Mouse (Mus musculus): Measurements from ENCODE around the gene Hdac2. TPM values are rescaled to one million over a fixed set of nuclear protein-coding genes. Genes with fewer than 3 reads are reported as not detected.
A peak's percentile ranks its signal among the peaks of the same experiment; 100 is the strongest.

The Hdac2 gene
- polyA plus RNA-seq (2012; rRNA removed), result 7.1 and 8.2 TPM in 2 replicates

GRCm38 (mm10) chr10:36974086-36974675 is at the start of gene Hdac2:
TSS of gene Hdac2 (plus strand) at chr10:36974544.
- under 1% methylated on average over 67 of the region's 67 CpGs for WGBS
- DNase-seq (ENCODE audit: low read depth, low spot score), result peak; percentile 36

DNA sequence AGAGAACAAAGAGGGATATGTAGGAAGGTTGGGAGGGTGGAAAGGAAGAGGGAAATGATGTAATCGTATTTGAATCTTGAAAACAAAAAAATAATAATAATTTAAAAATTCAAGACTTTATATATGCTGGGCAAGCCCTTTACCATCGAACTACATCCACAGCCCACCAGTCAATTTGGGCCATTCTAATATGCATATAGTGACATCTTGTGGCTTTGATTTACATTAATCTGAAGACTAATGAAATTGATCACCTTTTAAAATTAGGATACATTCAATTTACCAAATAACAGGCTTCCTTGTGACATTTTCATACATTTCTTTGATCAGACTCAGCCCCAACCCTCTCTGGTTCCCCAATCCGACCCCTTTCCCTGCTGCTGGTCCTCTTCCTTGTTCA is 46.1 kb upstream of the Hdac2 start:
- no peak for DNase-seq (ENCODE audit: low read depth, low spot score)
- WGBS, result 70% methylated on average over 3 of the region's 3 CpGs

DNA sequence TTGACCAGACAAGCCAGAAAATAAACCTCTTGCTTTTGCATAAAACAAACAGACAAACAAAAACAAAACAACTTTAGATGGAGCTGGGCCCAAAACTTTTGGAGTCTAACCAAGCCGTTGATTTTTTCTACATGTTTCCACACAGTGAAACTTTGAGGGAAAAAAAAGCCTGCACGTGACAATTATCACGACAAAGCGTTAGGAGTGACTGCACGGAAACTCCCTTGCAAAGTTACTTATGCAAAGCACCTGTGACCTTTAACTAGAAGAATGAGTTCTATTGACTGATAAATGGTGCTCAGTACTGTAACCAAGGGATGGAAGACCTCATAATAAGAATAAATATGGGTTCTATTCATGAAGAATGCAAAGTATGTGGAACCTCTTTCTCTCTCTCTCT is 38.5 kb upstream of the Hdac2 start:
- DNase-seq (ENCODE audit: low read depth, low spot score), result no peak
- 83% methylated on average over 5 of the region's 5 CpGs for WGBS

GRCm38 (mm10) chr10:36936271-36936670 is 38.1 kb upstream of the Hdac2 start:
- WGBS, result 50% methylated on average over 2 of the region's 2 CpGs
- no peak for DNase-seq (ENCODE audit: low read depth, low spot score)

GRCm38 (mm10) chr10:36951742-36952141 is 22.6 kb upstream of the Hdac2 start:
- 59% methylated on average over 2 of the region's 2 CpGs for WGBS
- no peak for DNase-seq (ENCODE audit: low read depth, low spot score)

DNA sequence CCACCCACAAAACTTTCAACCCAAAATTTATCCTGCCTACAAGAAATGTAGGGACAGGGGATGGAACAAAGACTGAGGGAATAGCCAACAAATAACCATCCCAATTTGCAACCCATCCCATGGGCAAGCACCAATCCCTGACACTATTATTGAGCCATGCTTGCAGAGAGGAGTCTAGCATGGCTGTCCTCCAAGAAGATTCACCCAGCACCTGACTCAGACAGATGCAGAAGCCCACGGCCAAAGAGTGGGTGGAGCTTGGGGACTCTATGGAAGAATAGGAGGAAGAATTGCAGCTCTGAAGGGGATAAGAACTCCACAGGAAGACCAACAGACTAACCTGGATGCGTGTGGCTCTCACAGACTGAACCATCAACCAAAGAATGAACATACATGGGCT is 21.7 kb upstream of the Hdac2 start:
- no peak for DNase-seq (ENCODE audit: low read depth, low spot score)
- 74% methylated on average over 2 of the region's 2 CpGs for WGBS

DNA sequence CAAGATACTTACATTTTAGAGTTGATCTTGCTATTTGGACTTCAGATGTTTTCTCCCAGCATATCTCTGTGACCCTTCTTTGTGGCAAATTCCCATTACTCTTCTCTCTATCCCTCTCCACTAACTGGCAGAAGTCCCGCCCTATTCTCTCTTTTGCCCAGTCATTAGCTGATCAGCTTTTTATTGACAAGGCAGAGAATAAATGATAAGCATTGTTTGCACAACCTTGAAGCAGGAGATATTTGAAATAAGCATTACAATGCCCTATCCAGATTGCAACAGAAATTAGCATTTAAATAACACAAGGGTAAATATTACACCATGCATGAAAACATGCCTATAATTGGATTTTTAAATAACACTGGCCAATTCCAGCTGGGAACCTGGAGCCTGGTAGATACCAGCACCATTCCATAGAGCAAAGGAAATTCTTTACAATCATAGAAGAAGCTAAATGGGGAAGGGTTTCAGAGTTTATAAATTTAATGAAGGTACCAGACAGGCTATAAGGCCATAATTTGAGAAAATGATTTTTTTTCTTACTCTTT is 14.7 kb upstream of the Hdac2 start:
- WGBS, result 76% methylated on average over 1 of the region's 1 CpGs
- no peak for DNase-seq (ENCODE audit: low read depth, low spot score)

- no peak for DNase-seq (ENCODE audit: low read depth, low spot score)
- 44% methylated on average over 2 of the region's 2 CpGs for WGBS
Observed at GRCm38 (mm10) chr10:36964406-36964805, 9.9 kb upstream of the Hdac2 start.

DNA sequence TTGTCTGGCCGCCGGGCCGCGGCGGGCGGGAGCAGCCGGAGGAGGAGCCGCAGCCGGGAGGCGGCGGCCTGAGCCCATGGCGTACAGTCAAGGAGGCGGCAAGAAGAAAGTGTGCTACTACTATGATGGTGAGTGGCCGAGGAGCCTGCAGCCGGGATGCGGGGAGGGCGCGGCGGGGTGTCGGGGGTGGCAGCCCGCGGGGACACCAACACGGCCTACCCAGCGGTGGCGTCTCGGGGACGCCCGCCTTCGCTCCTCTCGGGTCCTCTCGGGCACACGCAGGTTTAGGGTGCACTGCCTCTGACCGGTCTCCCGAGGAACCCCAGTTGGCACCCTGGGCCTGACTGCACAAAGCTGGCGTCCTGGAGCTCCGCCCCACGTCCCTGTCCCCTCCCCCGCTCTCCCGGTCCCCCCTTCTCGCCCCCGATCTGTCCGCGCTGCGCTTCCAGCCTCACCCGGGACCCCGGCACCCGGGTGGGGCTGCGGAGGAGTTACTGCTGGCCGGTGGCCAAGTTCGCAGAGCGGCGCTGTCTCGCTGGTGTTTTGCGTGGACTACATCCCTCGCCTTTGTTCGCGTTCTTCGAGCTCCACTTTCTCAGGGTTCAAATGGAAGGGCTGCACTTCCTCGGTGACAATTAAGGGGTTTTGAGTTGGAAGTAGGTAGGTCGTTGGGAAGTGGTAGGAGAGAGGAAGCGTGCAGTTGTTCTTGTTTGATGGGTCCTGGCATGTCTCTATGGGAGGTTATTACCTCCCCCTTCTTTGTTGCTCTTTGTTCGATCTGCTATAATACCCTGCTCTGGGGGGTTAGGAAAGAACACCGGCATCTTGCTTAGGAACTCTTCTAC is 554 bp downstream of the Hdac2 start:
- DNase-seq (ENCODE audit: low read depth, low spot score), result peak; percentile 32
- WGBS, result 1% methylated on average over 62 of the region's 63 CpGs

DNA sequence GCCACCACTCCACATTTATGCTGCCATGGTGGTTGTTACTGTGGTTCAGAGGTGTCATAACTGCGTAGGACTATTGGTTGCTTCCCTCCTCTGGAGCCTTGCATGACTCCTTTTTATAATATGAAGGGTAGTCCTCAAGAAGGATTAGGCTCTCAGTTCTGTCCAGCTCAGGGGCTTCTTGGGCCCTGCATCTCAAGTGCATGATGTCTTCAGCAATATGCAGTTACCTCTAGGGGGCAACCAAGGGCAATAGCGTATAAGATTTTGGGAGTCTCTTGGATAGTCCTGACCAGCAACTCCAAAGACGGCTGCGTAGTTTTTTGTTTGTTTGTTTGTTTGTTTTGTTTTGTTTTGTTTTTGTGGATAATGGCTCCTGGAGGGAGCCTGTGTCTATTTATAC is 7.5 kb downstream of the Hdac2 start:
- 97% methylated on average over 4 of the region's 4 CpGs for WGBS

GRCm38 (mm10) chr10:36992149-36992548 is 17.8 kb downstream of the Hdac2 start:
- WGBS, result 92% methylated on average over 2 of the region's 2 CpGs
- no peak for DNase-seq (ENCODE audit: low read depth, low spot score)

More for the DNA sequence above, 7.5 kb downstream of the Hdac2 start:
- DNase-seq (ENCODE audit: low read depth, low spot score), result no peak

DNA sequence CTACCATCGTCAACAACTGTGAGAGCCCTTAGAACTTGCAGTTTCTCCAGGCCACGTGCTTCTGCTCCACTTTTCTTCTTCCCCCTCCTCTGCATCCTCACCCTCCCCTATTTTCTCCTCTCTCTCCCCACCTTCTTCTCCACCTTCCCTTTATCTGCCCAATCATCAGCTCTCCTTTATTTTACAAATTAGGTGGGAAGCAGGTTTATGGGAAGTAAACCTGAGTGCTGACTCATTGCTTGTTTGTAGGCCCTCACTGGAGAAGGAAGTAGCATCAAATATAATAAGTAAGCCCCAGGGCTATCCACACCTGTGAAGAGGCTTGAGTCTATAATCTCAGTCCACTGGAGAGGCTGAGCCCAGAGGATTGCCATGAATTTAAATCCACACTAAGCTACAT is 26.5 kb downstream of the Hdac2 start:
- DNase-seq (ENCODE audit: low read depth, low spot score), result no peak
- 92% methylated on average over 2 of the region's 2 CpGs for WGBS

- peak; percentile 45 for DNase-seq (ENCODE audit: low read depth, low spot score)
- WGBS, result 48% methylated on average over 8 of the region's 8 CpGs
Observed at GRCm38 (mm10) chr10:37014274-37015107, 40.1 kb downstream of the Hdac2 start.

DNA sequence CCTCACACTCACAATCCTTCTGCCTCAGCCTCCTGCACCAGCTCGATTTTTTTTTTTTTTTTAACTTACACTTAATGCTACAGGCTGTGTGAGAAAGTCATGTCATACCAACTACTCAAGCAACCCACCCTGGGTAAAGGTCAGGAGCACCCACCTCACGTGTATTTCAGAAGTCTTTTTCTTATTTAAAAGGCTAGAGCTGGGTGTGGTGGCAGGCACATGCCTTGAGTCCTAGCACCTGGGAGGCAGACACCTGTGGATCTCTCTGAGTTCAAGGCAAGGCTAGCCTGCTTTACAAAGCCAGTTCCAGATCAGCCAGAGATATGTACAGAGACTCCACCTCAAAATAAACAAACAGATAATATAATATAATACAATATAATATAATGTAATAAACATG is 41.4 kb downstream of the Hdac2 start:
- no peak for DNase-seq (ENCODE audit: low read depth, low spot score)
- WGBS, result 16% methylated on average over 2 of the region's 2 CpGs

DNA sequence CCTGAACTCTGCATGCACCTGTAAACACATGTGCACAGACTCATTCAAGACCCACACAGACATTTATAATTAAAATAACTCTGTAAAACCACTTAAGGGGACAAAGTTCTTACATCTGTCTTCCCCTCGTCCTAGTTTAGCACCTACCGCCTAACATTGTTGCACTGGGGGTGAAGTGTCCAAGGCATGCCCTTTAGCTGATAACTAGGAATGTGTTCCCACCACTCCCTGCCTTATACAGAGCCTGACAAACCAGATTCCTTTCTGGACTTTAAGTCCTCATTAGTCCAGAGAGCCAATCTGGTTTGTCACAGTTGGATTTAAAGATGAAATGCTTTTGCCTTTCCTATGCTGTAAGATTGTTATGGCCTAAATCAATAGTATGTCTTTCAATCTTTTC is 41.9 kb downstream of the Hdac2 start:
- WGBS, result 51% methylated on average over 2 of the region's 2 CpGs
- DNase-seq (ENCODE audit: low read depth, low spot score), result no peak

DNA sequence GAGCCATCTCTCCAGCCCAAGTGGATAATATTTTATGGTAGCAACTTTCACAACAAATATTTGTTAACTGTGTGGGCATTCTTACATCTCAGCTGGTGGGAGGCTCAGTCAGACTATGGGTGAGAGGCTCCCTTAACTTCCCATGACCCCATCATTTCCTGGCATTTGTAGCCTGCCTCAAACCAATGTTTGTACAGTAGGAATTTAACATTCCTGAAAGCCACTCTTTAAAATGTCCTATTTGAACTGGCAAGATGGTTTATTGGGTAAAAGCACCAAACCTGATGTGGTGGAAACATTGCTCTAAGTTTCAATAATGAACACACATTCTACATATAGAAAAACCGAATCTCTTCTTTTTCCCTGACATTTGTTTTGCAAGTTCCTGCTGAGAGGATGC is 50.0 kb downstream of the Hdac2 start:
- WGBS, result 57% methylated on average over 1 of the region's 1 CpGs
- DNase-seq (ENCODE audit: low read depth, low spot score), result no peak

DNA sequence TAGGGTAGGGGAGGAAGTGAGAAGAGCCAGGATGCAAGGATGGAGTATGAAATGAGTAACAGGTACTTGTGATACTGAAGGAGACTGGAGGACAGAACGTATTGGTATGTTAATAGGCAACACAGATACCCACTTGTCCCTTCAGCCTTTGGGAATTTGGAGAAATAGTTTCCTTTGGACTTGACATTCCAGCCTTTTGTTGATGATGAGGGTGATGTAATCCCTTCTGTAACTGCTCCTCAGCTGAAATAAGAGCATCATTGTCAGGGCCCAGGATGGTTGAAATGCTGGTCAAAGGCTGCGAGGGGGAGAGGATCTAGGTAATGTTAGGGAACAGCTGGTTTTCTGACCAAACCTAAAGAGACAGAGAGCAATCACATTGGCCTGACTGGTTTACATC is 54.3 kb downstream of the Hdac2 start:
- DNase-seq (ENCODE audit: low read depth, low spot score), result no peak
- WGBS, result 74% methylated on average over 2 of the region's 2 CpGs

DNA sequence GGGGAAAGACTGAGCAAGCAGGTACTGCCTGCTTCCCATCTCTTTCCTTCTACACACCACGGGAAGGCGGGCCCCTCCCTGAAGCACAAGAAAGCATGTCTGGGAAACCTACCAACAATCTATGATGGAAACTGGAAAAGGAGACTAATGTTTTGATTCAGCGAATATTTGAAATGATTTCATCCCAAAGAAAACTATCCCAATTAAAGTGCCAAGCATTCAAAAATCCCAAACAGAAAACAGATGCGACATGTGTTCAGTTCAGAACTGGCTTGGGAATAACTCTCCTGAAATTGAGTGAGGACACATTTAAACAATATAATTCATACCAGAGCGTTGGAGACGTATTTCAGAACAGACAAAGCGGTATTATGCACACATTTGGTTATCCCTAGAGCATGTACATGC is 60.8 kb downstream of the Hdac2 start:
- no peak for DNase-seq (ENCODE audit: low read depth, low spot score)
- 74% methylated on average over 7 of the region's 7 CpGs for WGBS

DNA sequence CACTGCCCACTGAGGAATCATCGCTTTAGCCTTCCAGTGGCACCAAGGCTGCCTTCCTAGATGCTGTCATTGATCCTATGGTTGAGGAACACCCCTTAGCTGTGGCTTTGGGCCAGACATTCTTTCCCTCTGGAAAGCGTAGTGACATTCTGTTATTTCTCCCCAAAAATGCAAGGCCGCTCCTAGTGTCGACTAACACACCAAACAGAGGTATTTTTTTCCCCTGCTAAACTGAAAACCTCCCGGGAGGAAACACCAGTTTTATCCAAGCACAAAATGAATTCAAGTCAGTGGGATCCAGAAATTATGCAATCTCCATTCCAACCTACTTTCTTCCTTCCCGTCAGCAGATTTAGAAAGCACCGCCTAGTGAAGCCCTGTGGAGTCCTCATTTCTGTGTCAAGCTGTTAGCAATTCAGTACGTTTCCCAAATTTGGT is 73.3 kb downstream of the Hdac2 start:
- 69% methylated on average over 8 of the region's 8 CpGs for WGBS
- no peak for DNase-seq (ENCODE audit: low read depth, low spot score)
